8 mouse cellular contexts compared by ENCODE assay signal in genomic region chr3:152345732-152346632, GRCm38 (mm10). TPM values are rescaled to one million over a fixed set of nuclear protein-coding genes. Genes with fewer than 3 reads are reported as not detected.
DNase-seq lines count a peak whose midpoint lies in the region; ATAC-seq and TF ChIP-seq lines count a peak whose summit lies in the region.

Gene Usp33, plus strand, starts transcription at chr3:152346478.

- H3K4me3 ChIP-seq in bone marrow macrophage, adult 2 months (ENCODE audit: insufficient read depth, low read length): peak within 1 kb of the TSS; percentile 95
- H3K4me3 ChIP-seq in embryonic fibroblast, embryonic 13.5 days (ENCODE audit: insufficient read depth, low read length): peak within 1 kb of the TSS; percentile 91
- H3K4me3 ChIP-seq in heart, embryonic 10.5 days: peak within 1 kb of the TSS; percentile 85
- H3K4me3 ChIP-seq in kidney, embryonic 15.5 days (replicated peaks): peak within 1 kb of the TSS; percentile 70

- H3K36me3 ChIP-seq in heart, embryonic 10.5 days: no peaks in the 10 kb centered on the region
- H3K36me3 ChIP-seq in kidney, embryonic 15.5 days: no peaks in the 10 kb centered on the region

- TF ChIP-seq CTCF in bone marrow macrophage, adult 2 months (IDR thresholded peaks at IDR 0.05; ENCODE audit: low read depth, low read length): no peak
- TF ChIP-seq CTCF in embryonic fibroblast, embryonic 13.5 days (IDR thresholded peaks at IDR 0.05; ENCODE audit: borderline replicate concordance, insufficient read depth, low read length): no peak

- H3K9ac ChIP-seq in kidney, embryonic 15.5 days: peak within 1 kb of the TSS; percentile 85

- H3K4me1 ChIP-seq in bone marrow macrophage, adult 2 months (ENCODE audit: control insufficient read depth, insufficient read depth, low read length): peaks cover 9% of the 10 kb centered on the region
- peaks cover 6% of the 10 kb centered on the region; the same call in 1 of the 2 replicates for H3K4me1 ChIP-seq in embryonic fibroblast, embryonic 13.5 days (ENCODE audit: control insufficient read depth, insufficient read depth, low read length)
- H3K4me1 ChIP-seq in heart, embryonic 10.5 days: peaks cover 28% of the 10 kb centered on the region
- peaks cover 14% of the 10 kb centered on the region for H3K4me1 ChIP-seq in kidney, embryonic 15.5 days

- peak within 1 kb of the TSS; percentile 84 for H3K27ac ChIP-seq in bone marrow macrophage, adult 2 months (ENCODE audit: insufficient read depth, low read depth, low read length)
- peak within 1 kb of the TSS; percentile 58 for H3K27ac ChIP-seq in embryonic fibroblast, embryonic 13.5 days (ENCODE audit: insufficient read depth, low read length)
- H3K27ac ChIP-seq in heart, embryonic 10.5 days: peak within 1 kb of the TSS; percentile 94
- H3K27ac ChIP-seq in kidney, embryonic 15.5 days: peak within 1 kb of the TSS; percentile 79

- WGBS in heart, embryonic 10.5 days: 7% methylated on average over 44 of the region's 44 CpGs
- 6% methylated on average over 42 of the region's 44 CpGs for WGBS in kidney, embryonic 15.5 days

- H3K4me2 ChIP-seq in kidney, embryonic 15.5 days: peak within 1 kb of the TSS; percentile 63

- ATAC-seq in kidney, embryonic 15.5 days (replicated peaks; ENCODE audit: low FRiP score): peak; percentile 98
- ATAC-seq in monocyte, adult 5-6 weeks (replicated peaks; ENCODE audit: insufficient number of reproducible peaks, low FRiP score, low TSS enrichment, poor library complexity, severe bottlenecking): peak; percentile 81

- H3K9me3 ChIP-seq in heart, embryonic 10.5 days: no peaks in the 10 kb centered on the region
- H3K9me3 ChIP-seq in kidney, embryonic 15.5 days (replicated peaks): no peaks in the 10 kb centered on the region

- H3K27me3 ChIP-seq in heart, embryonic 10.5 days (ENCODE audit: insufficient read depth, poor library complexity, severe bottlenecking): no peaks in the 10 kb centered on the region
- no peaks in the 10 kb centered on the region for H3K27me3 ChIP-seq in kidney, embryonic 15.5 days

- DNase-seq in A20 (ENCODE audit: low read depth, low spot score) (peak; percentile 93), liver (peak; percentile 95)
- peak; percentile 94 for DNase-seq in heart, embryonic 10.5 days (ENCODE audit: low spot score)
- DNase-seq in spleen, postnatal 4 days (ENCODE audit: low spot score in 2 of 2): peak; percentile 96 to 98

- peak; percentile 38; the same call in 1 of the 2 replicates for TF ChIP-seq POLR2A in bone marrow macrophage, adult 2 months (IDR thresholded peaks at IDR 0.05; ENCODE audit: borderline replicate concordance, low read depth, low read length)
- TF ChIP-seq POLR2A in embryonic fibroblast, embryonic 13.5 days (IDR thresholded peaks at IDR 0.05; ENCODE audit: low read depth, low read length): peak; percentile 97

RNA-seq across cellular contexts. Expression of gene Usp33, which starts in this region (rescaled TPM):
- polyA plus RNA-seq in bone marrow macrophage, adult 2 months (2012; ENCODE audit: insufficient read depth, insufficient read length, missing spikeins): 36.1 TPM in 2 replicates
- polyA plus RNA-seq in embryonic fibroblast, embryonic 13.5 days (2011; ENCODE audit: insufficient read length, low read depth, missing spikeins): 55.2 and 63.9 TPM in 2 replicates
- polyA plus RNA-seq in heart, embryonic 10.5 days (2016; fragmentation: Nextera tagmentation; extraction: Ambion mirVana): 36.2 and 37.6 TPM in 2 replicates
- polyA plus RNA-seq in kidney, embryonic 15.5 days (2015; fragmentation: Nextera tagmentation; extraction: Ambion mirVana): 39.2 and 40.3 TPM in 2 replicates
- total RNA-seq in monocyte, adult 5-6 weeks (2017): 89.3 to 119 TPM (median 109 TPM) in 3 replicates

Comparison
In these comparisons a context has a peak if more than half of its experiments do, and no peak if none do; other contexts are left out.
1. Peak in every context shown above with its lines: DNase-seq, ATAC-seq, H3K4me3 ChIP-seq and H3K27ac ChIP-seq.